Mouse (Mus musculus) brain, embryonic 14.5 days (tissue): ENCODE measurements around the gene Pde4d.

Experiments used
- CTCF ChIP-seq: fragments of 200-500 bp; IDR thresholded peaks from 2 replicates; pipeline ENCODE4 v1.5.1; 2012; ENCODE audit warnings: inconsistent platforms, mild to moderate bottlenecking, moderate library complexity, borderline replicate concordance; ENCODE audit not compliant: insufficient read depth, insufficient read length; ENCODE audit errors: extremely low read depth
- POLR2A ChIP-seq: fragments of 200-500 bp; IDR thresholded peaks from 2 replicates; pipeline ENCODE4 v1.6.1; 2012; ENCODE audit warnings: mild to moderate bottlenecking, inconsistent platforms, borderline replicate concordance; ENCODE audit not compliant: poor library complexity, insufficient read depth, insufficient read length, severe bottlenecking; ENCODE audit errors: extremely low read depth

DNA sequence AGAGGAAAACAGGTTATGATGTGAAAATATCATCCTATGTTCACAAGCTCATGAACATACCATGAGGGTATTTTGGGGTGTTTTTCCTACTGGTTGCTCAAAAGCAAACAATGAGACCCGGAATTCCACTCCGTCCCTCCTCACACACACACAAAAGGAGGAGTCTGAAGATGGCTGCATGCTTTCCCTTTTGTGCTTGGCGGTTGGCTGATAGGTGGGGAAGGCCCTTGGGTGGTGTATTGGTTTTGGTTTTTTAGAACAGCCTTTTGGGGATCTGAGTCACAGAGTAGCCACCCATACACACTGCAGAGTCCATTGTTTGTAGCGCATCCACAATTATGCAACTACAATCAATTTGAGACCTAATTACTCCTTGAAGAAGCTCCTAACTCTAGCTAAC lies 1257.4 kb downstream of the Pde4d start:
- TF ChIP-seq POLR2A (no peak), CTCF (no peak)
